Mouse (Mus musculus) brown adipose tissue, adult 24 weeks (tissue): ENCODE measurements around the gene Cul9. TPM values are rescaled to one million over a fixed set of nuclear protein-coding genes. Genes with fewer than 3 reads are reported as not detected.

Experiments
- H3K27ac ChIP-seq: fragments of 200-500 bp; replicated peaks from 2 replicates; pipeline ENCODE4 v1.5.1; 2012; ENCODE audit warnings: low read depth, mild to moderate bottlenecking, low read length
- H3K4me1 ChIP-seq: fragments of 200-500 bp; 2 replicates; pipeline ENCODE4 v1.6.1; 2012; ENCODE audit warnings: low read length, mixed read lengths; ENCODE audit not compliant: control insufficient read depth, insufficient read depth, insufficient read length
- H3K4me3 ChIP-seq: fragments of 200-500 bp; 2 replicates; pipeline ENCODE4 v1.5.1; 2012; ENCODE audit warnings: low read depth, mild to moderate bottlenecking, low read length, moderate library complexity; ENCODE audit not compliant: insufficient read depth
- polyA plus RNA-seq: library from polyadenylated mRNA; stranded (reverse); fragments of >200 nt; gene quantifications from 2 replicates; pipeline ENCODE4 v1.2.4, GENCODE M21; 2012; ENCODE audit not compliant: missing spikeins, insufficient read depth, insufficient read length

The Cul9 gene
- polyA plus RNA-seq, 1 experiment = 11.6 TPM

DNA sequence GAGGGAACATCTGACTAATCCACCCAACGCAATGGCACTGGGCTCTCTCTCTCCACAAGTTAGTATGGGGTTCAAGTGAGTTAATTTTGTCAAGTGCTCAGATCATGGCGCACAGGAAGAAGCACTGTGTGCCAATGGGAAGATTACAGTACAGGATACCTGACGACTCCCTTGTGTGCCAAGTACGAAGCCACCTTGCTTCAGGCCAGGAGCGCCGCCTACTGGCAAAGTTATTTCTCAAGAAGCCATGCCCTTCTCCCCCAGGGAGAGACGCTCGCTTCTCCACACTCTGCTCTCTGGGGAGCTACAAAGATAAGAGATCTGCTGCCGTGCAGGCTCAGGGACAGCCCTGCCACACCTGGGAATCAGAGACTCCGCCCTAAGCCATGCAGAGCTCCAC lies 88.4 kb downstream of the Cul9 start:
- Histone ChIP-seq H3K27ac (no peak overlapping the region), H3K4me1 (peaks cover 3% of the 10 kb centered on the region; the same call in 1 of the 2 replicates), H3K4me3 (no peak overlapping the region)

DNA sequence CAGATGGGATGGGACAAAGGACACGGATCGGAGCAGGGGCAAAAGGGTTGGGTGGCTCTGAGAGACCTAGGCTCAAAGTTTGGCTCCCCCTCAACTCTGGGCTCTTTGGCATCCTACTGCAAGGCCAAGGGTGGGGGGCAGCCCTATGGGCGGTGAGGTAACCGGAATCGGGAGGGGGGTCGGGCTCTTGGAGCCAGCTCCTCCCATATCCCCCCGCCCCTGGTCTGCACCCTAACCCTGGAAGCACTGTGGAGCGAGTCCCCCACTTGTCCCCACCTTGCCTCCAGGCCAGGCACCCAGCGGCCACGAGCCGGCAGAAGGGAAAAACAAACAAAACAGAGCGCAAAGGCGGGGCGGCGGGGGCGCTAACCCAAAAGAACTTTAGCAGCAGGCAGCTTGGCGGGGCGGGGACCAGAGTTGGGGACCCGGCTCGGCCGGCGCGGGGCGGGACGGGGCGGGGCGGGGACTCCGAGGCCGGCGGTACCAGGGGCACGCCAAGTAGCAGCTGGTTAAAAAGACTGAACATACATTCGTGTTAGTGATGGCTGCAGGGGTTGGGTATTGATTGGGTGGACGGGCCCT lies 91.0 kb downstream of the Cul9 start:
- H3K4me1 ChIP-seq = peaks cover 3% of the 10 kb centered on the region; the same call in 1 of the 2 replicates
- no peak overlapping the region for H3K4me3 ChIP-seq
- H3K27ac ChIP-seq = no peak overlapping the region

GRCm38 (mm10) chr17:46454539-46454938 lies 91.6 kb downstream of the Cul9 start:
- Histone ChIP-seq H3K27ac (no peak overlapping the region), H3K4me1 (peaks cover 3% of the 10 kb centered on the region; the same call in 1 of the 2 replicates), H3K4me3 (peak overlapping the region; percentile 1; the same call in 1 of the 2 replicates)

DNA sequence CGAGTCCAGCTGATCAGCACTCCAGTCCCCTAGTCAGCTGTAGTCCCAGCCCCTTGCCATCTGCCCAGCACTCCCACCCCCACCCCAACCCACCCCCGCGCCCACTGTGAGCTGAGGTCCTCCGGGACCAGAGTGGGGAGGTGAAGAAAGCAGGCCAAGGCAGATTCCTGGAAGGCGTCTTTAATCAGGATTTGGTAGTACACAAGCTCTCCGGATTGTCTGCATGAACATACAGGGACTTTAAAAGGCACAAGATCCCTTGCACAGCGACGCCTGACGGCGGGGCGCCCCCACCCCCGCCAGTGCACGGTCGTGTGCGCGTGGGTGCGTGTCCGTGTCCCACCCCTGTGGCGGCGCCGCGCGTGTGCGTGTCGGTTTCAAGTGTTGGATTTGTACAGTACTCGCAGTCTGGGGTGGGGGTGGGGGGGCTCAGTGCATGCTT lies 92.2 kb downstream of the Cul9 start:
- no peak overlapping the region for H3K4me3 ChIP-seq
- H3K4me1 ChIP-seq = peaks cover 3% of the 10 kb centered on the region; the same call in 1 of the 2 replicates
- no peak overlapping the region for H3K27ac ChIP-seq

- H3K4me3 ChIP-seq = no peak overlapping the region
- H3K4me1 ChIP-seq = peaks cover 3% of the 10 kb centered on the region; the same call in 1 of the 2 replicates
- no peak overlapping the region for H3K27ac ChIP-seq
Measured at GRCm38 (mm10) chr17:46453302-46453948, 92.8 kb downstream of the Cul9 start.

- H3K4me1 ChIP-seq = peaks cover 3% of the 10 kb centered on the region; the same call in 1 of the 2 replicates
- H3K4me3 ChIP-seq = no peak overlapping the region
- H3K27ac ChIP-seq = no peak overlapping the region
Measured at GRCm38 (mm10) chr17:46452683-46453082, 93.5 kb downstream of the Cul9 start.

Other genes starting within 250 kb of the Cul9 start
- not detected in 2 replicates for gene Dlk2, start 249.0 kb downstream of the Cul9 start, polyA plus RNA-seq
- 2.7 and 3.5 TPM in 2 replicates for gene Abcc10, start 218.0 kb downstream of the Cul9 start, polyA plus RNA-seq
- gene Zfp318, start 162.7 kb downstream of the Cul9 start, polyA plus RNA-seq = 8.0 and 12.4 TPM in 2 replicates
- not detected in 2 replicates for gene Crip3, start 117.5 kb downstream of the Cul9 start, polyA plus RNA-seq
- not detected in 2 replicates for gene Slc22a7, start 107.9 kb downstream of the Cul9 start, polyA plus RNA-seq
- gene Ttbk1, start 58.7 kb downstream of the Cul9 start, polyA plus RNA-seq = not detected in 2 replicates
- gene Dnph1, start 49.7 kb downstream of the Cul9 start, polyA plus RNA-seq = 0.87 TPM in 1 of 2 replicates, not detected in the other
- gene Srf, start 9.8 kb upstream of the Cul9 start, polyA plus RNA-seq = 17.6 and 19.1 TPM in 2 replicates
- gene Ptk7, start 83.1 kb upstream of the Cul9 start, polyA plus RNA-seq = 0.42 TPM in 1 of 2 replicates, not detected in the other
- 15.7 and 15.9 TPM in 2 replicates for gene Klc4, start 99.6 kb upstream of the Cul9 start, polyA plus RNA-seq
- gene Mrpl2, start 99.8 kb upstream of the Cul9 start, polyA plus RNA-seq = 118 and 151 TPM in 2 replicates
- gene Cul7, start 103.9 kb upstream of the Cul9 start, polyA plus RNA-seq = 8.9 and 13.8 TPM in 2 replicates
- gene Rrp36, start 128.0 kb upstream of the Cul9 start, polyA plus RNA-seq = 19.7 and 20.6 TPM in 2 replicates
- gene Mea1, start 132.4 kb upstream of the Cul9 start, polyA plus RNA-seq = 121 and 148 TPM in 2 replicates
- 24.2 and 24.8 TPM in 2 replicates for gene Klhdc3, start 134.5 kb upstream of the Cul9 start, polyA plus RNA-seq
- gene Ppp2r5d, start 158.7 kb upstream of the Cul9 start, polyA plus RNA-seq = 33.3 and 37.8 TPM in 2 replicates
- gene Pex6, start 165.1 kb upstream of the Cul9 start, polyA plus RNA-seq = 42.3 and 56.0 TPM in 2 replicates
- 4.0 TPM in 1 of 2 replicates, not detected in the other for gene Gnmt, start 182.8 kb upstream of the Cul9 start, polyA plus RNA-seq
- 14.2 and 16.3 TPM in 2 replicates for gene Cnpy3, start 205.8 kb upstream of the Cul9 start, polyA plus RNA-seq
- gene Ptcra, start 217.3 kb upstream of the Cul9 start, polyA plus RNA-seq = not detected in 2 replicates
- 62.8 and 70.6 TPM in 2 replicates for gene 2310039H08Rik, start 226.2 kb upstream of the Cul9 start, polyA plus RNA-seq
- 51.1 and 77.6 TPM in 2 replicates for gene Rpl7l1, start 236.3 kb upstream of the Cul9 start, polyA plus RNA-seq